Mouse (Mus musculus) olfactory bulb, adult 2 months (tissue): Measurements from ENCODE around the gene Akna. TPM values are rescaled to one million over a fixed set of nuclear protein-coding genes. Genes with fewer than 3 reads are reported as not detected.

Source experiments
- H3K27ac ChIP-seq: fragments of 200-500 bp; 2 replicates; pipeline ENCODE4 v1.5.1; 2012; ENCODE audit warnings: low read depth, low read length; ENCODE audit not compliant: insufficient read depth
- H3K4me1 ChIP-seq: fragments of 200-500 bp; 2 replicates; pipeline ENCODE4 v1.6.1; 2012; ENCODE audit warnings: low read length; ENCODE audit not compliant: control insufficient read depth, insufficient read depth
- H3K4me3 ChIP-seq: fragments of 200-500 bp; 2 replicates; pipeline ENCODE4 v1.5.1; 2012; ENCODE audit warnings: mild to moderate bottlenecking, low read depth, low read length, moderate library complexity; ENCODE audit not compliant: insufficient read depth
- CTCF ChIP-seq: fragments of 200-500 bp; IDR thresholded peaks from 2 replicates; pipeline ENCODE4 v1.5.1; 2012; ENCODE audit warnings: low read depth, mild to moderate bottlenecking, low read length, moderate library complexity; ENCODE audit not compliant: insufficient read depth
- POLR2A ChIP-seq: fragments of 200-500 bp; IDR thresholded peaks from 2 replicates; pipeline ENCODE4 v1.6.1; 2012; ENCODE audit warnings: mild to moderate bottlenecking, low read depth, low read length, moderate library complexity; ENCODE audit not compliant: insufficient read depth
- WGBS: fragments of 180-500 bp; shearing (Covaris S2); methylation state at CpG from one replicate; pipeline ENCODE4 v1.1.7; 2018; 5-methylcytosine and 5-hydroxymethylcytosine counted together
- polyA plus RNA-seq: library from polyadenylated mRNA; stranded (reverse); fragments of >200 nt; gene quantifications from 2 replicates; pipeline ENCODE4 v1.2.4, GENCODE M21; 2012; ENCODE audit warnings: low replicate concordance; ENCODE audit not compliant: missing spikeins, insufficient read depth, insufficient read length

The Akna gene
- polyA plus RNA-seq, 1 experiment: not detected

DNA sequence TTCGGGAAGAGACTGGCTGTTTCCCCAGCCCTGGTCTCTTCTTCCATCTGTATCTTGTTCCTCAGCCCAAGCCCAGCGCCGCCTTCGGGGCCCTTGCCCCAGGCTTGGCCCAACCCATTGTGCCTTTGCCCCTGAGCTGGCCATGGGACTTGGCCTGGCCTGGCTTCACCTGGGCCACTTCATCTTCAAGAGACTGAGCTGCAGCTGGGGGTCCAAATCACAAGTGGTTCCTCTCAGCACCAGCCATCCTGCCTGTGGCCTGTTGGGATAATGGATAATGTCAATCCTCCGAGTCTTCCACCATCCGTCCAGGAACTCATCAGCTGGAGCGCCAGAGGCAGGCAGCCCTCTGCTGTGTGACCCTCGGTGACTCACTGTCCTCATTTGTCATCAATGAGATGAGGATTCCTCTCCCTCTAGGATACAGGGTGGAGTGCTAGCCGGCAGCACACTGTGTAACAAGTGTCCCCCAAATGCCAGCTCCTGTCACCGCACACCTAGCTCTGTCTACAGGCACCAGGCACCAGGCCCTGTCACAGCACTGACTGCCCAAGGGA lies 5.1 kb downstream of the Akna start:
- Histone ChIP-seq H3K27ac (no peak overlapping the region), H3K4me3 (no peak overlapping the region), H3K4me1 (peaks cover 12% of the 10 kb centered on the region)
- 87% methylated on average over 10 of the region's 10 CpGs for WGBS
- TF ChIP-seq CTCF: no peak
- TF ChIP-seq POLR2A: no peak

DNA sequence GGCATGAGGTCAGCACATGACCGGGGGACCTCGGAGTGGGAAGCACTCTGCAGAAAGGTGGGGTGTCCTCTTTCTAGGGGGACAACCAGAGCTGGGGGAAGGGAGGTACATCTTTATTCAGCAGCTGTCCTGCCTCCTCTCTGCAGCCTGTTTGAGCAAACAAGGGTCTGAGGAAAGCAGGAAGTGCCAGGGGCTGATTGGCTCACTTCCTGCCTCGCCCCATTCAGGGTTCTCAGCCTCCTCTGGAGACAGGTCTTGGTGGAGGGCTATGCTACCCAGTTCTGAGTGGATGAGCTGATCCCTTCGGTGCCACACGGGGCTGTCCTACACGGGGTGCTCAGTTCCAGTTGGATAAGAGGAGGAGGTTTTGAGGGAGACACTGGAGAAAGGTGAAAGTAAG lies 11.8 kb downstream of the Akna start:
- Histone ChIP-seq H3K4me3 (no peak overlapping the region), H3K27ac (no peak overlapping the region), H3K4me1 (0 out of 2 replicates have a peak, but pooled peaks cover 10% of the 10 kb centered on the region)
- 86% methylated on average over 6 of the region's 6 CpGs for WGBS
- no peak for TF ChIP-seq CTCF
- TF ChIP-seq POLR2A: no peak

DNA sequence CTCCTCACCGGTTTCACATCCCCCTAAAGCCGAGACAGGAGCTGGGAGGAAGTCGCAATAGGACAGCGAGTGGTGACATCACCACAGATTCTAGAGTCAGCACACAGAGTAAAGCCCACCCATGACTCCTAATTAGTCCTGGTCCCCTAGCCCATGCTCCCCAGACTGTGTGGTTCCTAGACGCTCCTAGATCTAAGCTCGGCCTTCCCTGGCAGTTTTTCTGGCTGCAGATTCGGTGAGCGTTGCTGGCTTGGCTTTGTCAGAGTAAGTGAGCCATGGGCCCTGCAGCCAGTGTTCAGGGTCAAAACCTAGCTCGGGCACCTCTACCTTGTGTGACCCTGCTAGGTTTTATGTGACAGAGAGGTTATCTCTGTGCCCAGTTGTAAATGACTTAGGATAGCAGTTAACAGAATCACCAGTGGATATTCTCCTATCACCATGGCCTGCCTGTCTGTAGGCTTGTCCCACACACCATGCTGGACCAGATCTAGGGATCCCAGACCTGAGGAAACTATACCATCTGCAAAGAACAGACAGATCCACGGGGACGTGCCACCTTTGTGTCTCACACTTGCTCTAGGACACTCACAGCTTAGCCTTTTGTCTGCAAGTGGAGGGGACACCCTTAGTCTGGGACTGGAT lies 13.1 kb downstream of the Akna start:
- 0 out of 2 replicates have a peak, but pooled peaks cover 10% of the 10 kb centered on the region for H3K4me1 ChIP-seq
- WGBS: 73% methylated on average over 11 of the region's 11 CpGs
- TF ChIP-seq CTCF: no peak
- H3K27ac ChIP-seq: no peak overlapping the region
- H3K4me3 ChIP-seq: no peak overlapping the region

DNA sequence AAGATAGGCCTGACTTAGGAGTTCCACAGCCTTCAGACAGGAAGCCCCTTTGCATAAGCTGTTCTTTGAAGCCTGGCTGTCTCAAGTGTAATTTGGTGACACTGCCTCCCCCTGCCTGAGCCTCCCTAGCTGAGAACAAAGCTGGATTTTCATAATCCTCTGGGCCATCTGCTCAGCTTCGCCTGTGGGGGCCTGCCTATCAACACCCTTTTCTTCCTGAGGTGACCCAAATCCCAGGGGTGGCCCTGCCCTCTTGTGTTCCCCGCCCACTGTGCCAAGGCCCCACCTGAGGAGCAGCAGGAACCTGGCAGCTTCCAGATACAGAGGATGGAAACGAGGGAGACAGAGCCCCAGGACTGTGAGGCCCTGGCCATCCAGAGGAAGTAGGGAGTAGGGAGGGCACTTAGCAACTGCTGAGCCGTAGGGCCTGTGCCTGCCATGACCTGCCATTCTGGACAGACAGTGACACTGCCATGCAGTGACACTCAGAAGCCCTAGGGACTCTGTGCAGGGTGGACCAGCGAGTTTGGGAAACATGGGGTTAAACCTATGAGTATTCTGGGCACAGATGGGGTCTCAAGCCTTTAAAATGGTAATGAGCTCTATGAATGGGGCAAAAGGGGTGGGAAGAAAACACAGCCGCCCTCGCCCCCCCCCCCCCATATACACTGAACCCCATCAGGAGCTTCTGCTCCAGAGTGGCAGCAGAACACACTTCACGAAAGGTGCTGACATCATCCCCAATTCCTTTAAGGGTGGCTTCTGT lies 13.8 kb downstream of the Akna start:
- TF ChIP-seq CTCF (no peak), POLR2A (no peak)
- 59% methylated on average over 8 of the region's 8 CpGs for WGBS
- Histone ChIP-seq H3K27ac (no peak overlapping the region), H3K4me3 (no peak overlapping the region), H3K4me1 (0 out of 2 replicates have a peak, but pooled peaks cover 10% of the 10 kb centered on the region)

DNA sequence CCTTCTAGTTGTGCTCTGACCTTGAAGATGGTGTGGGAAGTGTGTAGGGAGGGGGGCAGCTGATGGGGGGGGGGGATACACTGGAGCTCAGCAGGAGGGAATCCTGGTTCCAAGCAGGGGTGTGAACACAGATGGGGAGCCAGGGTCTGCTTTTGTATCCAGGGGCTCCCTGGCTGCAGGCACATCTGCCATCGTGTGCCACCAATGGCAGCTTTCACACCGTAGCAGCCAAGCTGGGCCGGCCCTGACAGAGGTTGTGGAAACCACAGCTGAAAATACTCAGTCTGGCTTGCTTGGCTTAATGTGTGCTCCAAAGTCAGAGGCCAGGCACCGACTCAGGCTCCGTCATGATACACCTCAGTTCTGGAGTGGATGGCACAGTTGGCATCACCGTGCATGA lies 15.1 kb downstream of the Akna start:
- 71% methylated on average over 6 of the region's 6 CpGs for WGBS
- peaks cover 13% of the 10 kb centered on the region for H3K4me1 ChIP-seq
- TF ChIP-seq CTCF: no peak
- no peak for TF ChIP-seq POLR2A
- no peak overlapping the region for H3K27ac ChIP-seq
- H3K4me3 ChIP-seq: no peak overlapping the region

DNA sequence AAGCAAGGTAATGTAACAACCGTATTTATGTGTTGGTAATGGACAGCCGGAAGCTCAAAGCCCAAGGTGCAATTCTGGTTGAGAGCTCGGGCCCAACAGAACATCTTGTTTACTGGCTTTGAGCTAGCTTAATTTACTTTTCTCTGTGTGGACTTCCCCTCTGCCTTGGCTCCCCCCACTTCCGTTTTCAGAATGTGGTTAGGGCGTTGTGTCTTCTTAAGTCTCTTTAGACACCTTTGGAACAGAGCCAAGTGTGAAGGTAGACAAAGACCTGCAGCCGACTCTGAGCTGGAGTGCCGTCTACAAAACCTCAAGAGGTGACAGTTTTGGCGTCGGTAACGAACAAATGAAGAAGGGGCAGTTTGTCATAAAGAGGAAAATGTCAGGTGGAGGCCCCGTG lies 17.4 kb downstream of the Akna start:
- Histone ChIP-seq H3K4me1 (peaks cover 13% of the 10 kb centered on the region), H3K4me3 (no peak overlapping the region), H3K27ac (no peak overlapping the region)
- TF ChIP-seq POLR2A: no peak
- TF ChIP-seq CTCF: no peak
- 76% methylated on average over 11 of the region's 11 CpGs for WGBS

DNA sequence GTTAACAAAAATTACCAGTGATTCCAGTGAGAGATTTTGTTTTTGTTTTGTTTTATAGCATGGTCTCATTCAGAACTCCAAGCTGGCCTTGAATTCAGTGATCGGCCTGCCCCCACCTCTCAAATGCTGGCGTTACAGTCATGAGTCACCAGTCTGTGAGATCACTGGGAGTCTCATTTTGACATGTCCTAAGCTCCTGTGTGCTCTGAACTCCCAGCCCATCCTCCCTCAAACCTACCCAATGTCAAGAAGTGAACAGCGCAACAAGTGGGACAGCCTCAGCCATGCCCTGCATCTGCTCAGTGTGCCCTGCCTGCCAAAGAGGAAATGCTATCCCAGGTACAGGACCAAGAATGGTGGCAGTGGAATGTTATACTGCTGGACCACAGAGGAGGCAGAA lies 17.9 kb downstream of the Akna start:
- WGBS: 74% methylated on average over 3 of the region's 3 CpGs
- TF ChIP-seq CTCF (no peak), POLR2A (no peak)
- H3K27ac ChIP-seq: no peak overlapping the region
- H3K4me1 ChIP-seq: peaks cover 13% of the 10 kb centered on the region
- H3K4me3 ChIP-seq: no peak overlapping the region

DNA sequence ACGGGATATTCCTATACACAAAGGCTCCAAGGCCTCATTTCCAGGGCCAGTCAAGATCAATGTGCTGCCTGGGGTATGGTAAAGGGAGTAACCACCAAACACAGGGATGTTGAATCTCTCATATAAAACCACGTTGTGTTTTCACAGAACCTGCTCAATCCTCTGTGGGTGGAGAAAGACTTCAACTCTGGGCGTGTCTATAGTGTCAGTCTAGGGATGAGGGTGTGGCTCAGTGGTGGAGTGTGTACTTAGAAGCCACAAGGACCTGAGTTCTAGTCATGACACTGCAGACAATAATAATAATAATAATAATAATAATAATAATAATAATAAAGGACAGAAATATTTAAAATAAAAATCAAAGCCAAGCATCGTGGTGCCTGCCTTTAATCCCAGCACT lies 18.9 kb downstream of the Akna start:
- TF ChIP-seq POLR2A (no peak), CTCF (no peak)
- Histone ChIP-seq H3K4me1 (peaks cover 11% of the 10 kb centered on the region), H3K4me3 (no peak overlapping the region), H3K27ac (no peak overlapping the region)
- WGBS: 92% methylated on average over 4 of the region's 4 CpGs

DNA sequence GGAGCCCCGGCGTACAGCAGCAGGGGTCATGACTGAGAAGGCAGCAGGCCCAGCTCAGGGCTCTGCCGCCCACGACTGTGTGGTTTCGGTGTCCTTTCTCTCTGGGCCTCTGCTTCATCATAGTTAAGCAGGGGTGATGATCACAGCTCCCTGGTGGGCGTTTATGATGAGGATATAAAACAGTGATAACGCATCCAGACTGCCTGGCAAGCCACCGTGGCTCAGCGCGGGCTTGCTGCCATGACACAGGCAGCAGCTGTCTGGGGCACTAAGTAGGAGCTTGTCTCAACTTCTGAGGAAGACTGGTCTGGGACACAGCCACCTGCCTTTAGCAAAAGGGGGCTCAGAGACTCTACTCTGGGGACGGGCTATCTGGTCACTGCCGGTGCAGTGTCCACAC lies 19.7 kb downstream of the Akna start:
- 67% methylated on average over 12 of the region's 12 CpGs for WGBS
- no peak for TF ChIP-seq CTCF
- TF ChIP-seq POLR2A: no peak
- peaks cover 8% of the 10 kb centered on the region for H3K4me1 ChIP-seq

More for the DNA sequence above, 19.7 kb downstream of the Akna start:
- Histone ChIP-seq H3K27ac (no peak overlapping the region), H3K4me3 (no peak overlapping the region)
